8 mouse cellular contexts compared by ENCODE assay signal in the genomic region with DNA sequence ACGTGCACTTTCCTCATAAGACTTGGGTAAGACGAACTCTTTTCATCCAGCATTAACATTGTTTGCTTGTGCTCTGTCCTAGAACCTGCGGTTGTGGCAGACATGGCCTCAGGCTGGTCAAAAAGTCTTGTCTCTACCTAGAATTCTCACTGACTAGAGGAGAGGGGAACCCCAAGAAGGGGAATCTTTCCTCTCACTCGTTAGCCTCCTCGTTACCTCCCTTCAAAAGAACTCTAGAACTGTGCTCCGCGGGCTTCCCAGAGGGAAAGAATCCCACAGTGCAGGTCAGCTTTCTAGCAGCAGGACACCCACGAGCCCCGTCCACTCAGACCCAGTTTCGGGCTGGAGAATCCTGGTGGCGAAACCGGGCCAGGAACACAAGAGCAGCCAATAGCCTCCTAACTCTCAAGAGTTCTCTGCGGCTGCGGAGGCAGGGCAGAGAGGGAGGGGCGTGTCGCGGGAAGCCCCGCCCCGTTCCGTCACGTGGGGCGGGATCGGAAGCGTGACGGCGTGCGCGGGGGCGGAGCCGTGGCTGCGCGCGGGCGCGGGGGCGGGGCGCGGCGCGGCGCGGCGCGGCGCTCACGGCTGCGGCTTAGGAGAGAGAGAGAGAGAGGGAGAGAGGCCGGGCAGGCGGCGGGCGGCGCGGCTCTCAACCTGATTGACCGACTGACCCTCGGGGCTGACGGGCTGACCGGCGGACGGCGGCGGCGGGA. TPM values are rescaled to one million over a fixed set of nuclear protein-coding genes. Genes with fewer than 3 reads are reported as not detected.
A peak's percentile ranks its signal among the peaks of the same experiment; 100 is the strongest.
DNase-seq lines count a peak whose midpoint lies in the region; ATAC-seq and TF ChIP-seq lines count a peak whose summit lies in the region.

A gene (plus strand): TSS at position 553 of the 713 bp plus-strand sequence.

- peak; percentile 76 for DNase-seq in CH12.LX (ENCODE audit: extremely low read depth)
- DNase-seq in c-Kit-positive CD71-positive TER-119-negative erythroid progenitor cells, embryonic 14.5 days (ENCODE audit: low read depth) = peak; percentile 66
- peak; percentile 96 for DNase-seq in forebrain, embryonic 11.5 days (ENCODE audit: low spot score)
- DNase-seq in kidney, postnatal 36 days = peak; percentile 94 to 97
- peak; percentile 64 for DNase-seq in telencephalon, adult 2 months (ENCODE audit: low read depth, low spot score)

- peaks cover 0 to 6% of the 10 kb centered on the region in 2 experiments for H3K36me3 ChIP-seq in CH12.LX (replicated peaks in 1 of 2; ENCODE audit: control insufficient read depth in 1 of 2, insufficient read depth in 1 of 2, low read length in 1 of 2)
- no peaks in the 10 kb centered on the region for H3K36me3 ChIP-seq in forebrain, embryonic 11.5 days (ENCODE audit: control insufficient read depth, insufficient read depth, low read length)
- H3K36me3 ChIP-seq in heart, embryonic 16.5 days (ENCODE audit: control insufficient read depth, insufficient read depth) = no peaks in the 10 kb centered on the region
- H3K36me3 ChIP-seq in liver, embryonic 15.5 days (replicated peaks) = no peaks in the 10 kb centered on the region
- no peaks in the 10 kb centered on the region for H3K36me3 ChIP-seq in neural tube, embryonic 12.5 days

- no peaks in the 10 kb centered on the region for H3K27me3 ChIP-seq in CH12.LX (replicated peaks)
- no peaks in the 10 kb centered on the region for H3K27me3 ChIP-seq in forebrain, embryonic 11.5 days (ENCODE audit: control insufficient read depth, insufficient read depth, low read length)
- no peaks in the 10 kb centered on the region for H3K27me3 ChIP-seq in heart, embryonic 16.5 days (ENCODE audit: control insufficient read depth, insufficient read depth, low read length)
- peaks cover 22% of the 10 kb centered on the region for H3K27me3 ChIP-seq in liver, embryonic 15.5 days
- no peaks in the 10 kb centered on the region for H3K27me3 ChIP-seq in neural tube, embryonic 12.5 days (replicated peaks)

- H3K79me2 ChIP-seq in CH12.LX (replicated peaks; ENCODE audit: control insufficient read depth, extremely low read depth, insufficient read depth, poor library complexity, severe bottlenecking) = peaks cover 33% of the 10 kb centered on the region

- H3K4me3 ChIP-seq in CH12.LX (replicated peaks in 1 of 3; ENCODE audit: low read depth in 2 of 3, low read length in 2 of 3, poor library complexity in 1 of 3) = peak within 1 kb of the TSS; percentile 83 to 97 (median 91)
- H3K4me3 ChIP-seq in forebrain, embryonic 11.5 days (ENCODE audit: low read depth, low read length) = peak within 1 kb of the TSS; percentile 89
- peak within 1 kb of the TSS; percentile 90 for H3K4me3 ChIP-seq in heart, embryonic 16.5 days (ENCODE audit: low read length)
- H3K4me3 ChIP-seq in liver, embryonic 15.5 days (replicated peaks) = peak within 1 kb of the TSS; percentile 74
- peak within 1 kb of the TSS; percentile 90 for H3K4me3 ChIP-seq in neural tube, embryonic 12.5 days

- 0 out of 2 replicates have a peak within 1 kb of the TSS, but pooled peaks have one; percentile 5 for H3K27ac ChIP-seq in CH12.LX (ENCODE audit: insufficient read depth, low read depth)
- H3K27ac ChIP-seq in forebrain, embryonic 11.5 days (ENCODE audit: low read depth, low read length) = peak within 1 kb of the TSS; percentile 67
- peak within 1 kb of the TSS; percentile 87 for H3K27ac ChIP-seq in heart, embryonic 16.5 days (ENCODE audit: low read length)
- H3K27ac ChIP-seq in liver, embryonic 15.5 days (replicated peaks) = peak within 1 kb of the TSS; percentile 69
- H3K27ac ChIP-seq in neural tube, embryonic 12.5 days = peak within 1 kb of the TSS; percentile 82

- TF ChIP-seq EP300 in CH12.LX (IDR thresholded peaks at IDR 0.05; ENCODE audit: low read length) = no peak

- H3K9me3 ChIP-seq in CH12.LX (replicated peaks; ENCODE audit: low read length) = no peaks in the 10 kb centered on the region
- H3K9me3 ChIP-seq in forebrain, embryonic 11.5 days (ENCODE audit: control insufficient read depth, low read length) = no peaks in the 10 kb centered on the region
- no peaks in the 10 kb centered on the region; the same call in 1 of the 2 replicates for H3K9me3 ChIP-seq in heart, embryonic 16.5 days (replicated peaks; ENCODE audit: control insufficient read depth, low read length)
- H3K9me3 ChIP-seq in liver, embryonic 15.5 days (replicated peaks) = no peaks in the 10 kb centered on the region
- H3K9me3 ChIP-seq in neural tube, embryonic 12.5 days = no peaks in the 10 kb centered on the region

- H3K9ac ChIP-seq in CH12.LX (ENCODE audit: insufficient read depth, low read depth) = peak within 1 kb of the TSS; percentile 89
- peak within 1 kb of the TSS; percentile 88 for H3K9ac ChIP-seq in forebrain, embryonic 11.5 days (ENCODE audit: low read length)
- peak within 1 kb of the TSS; percentile 94 for H3K9ac ChIP-seq in heart, embryonic 16.5 days (ENCODE audit: low read length)
- peak within 1 kb of the TSS; percentile 75 for H3K9ac ChIP-seq in liver, embryonic 15.5 days
- peak within 1 kb of the TSS; percentile 95 for H3K9ac ChIP-seq in neural tube, embryonic 12.5 days

- no peak for TF ChIP-seq RAD21 in CH12.LX (IDR thresholded peaks at IDR 0.05; ENCODE audit: low read depth, low read length)

- WGBS in forebrain, embryonic 11.5 days = 1% methylated on average over 51 of the region's 62 CpGs
- 1% methylated on average over 60 of the region's 62 CpGs for WGBS in heart, embryonic 16.5 days
- WGBS in liver, embryonic 15.5 days (ENCODE audit: insufficient replicate concordance) = 2% methylated on average over 58 of the region's 62 CpGs
- WGBS in neural tube, embryonic 12.5 days = 2% methylated on average over 56 of the region's 62 CpGs

- peak within 1 kb of the TSS; percentile 93 for H3K4me2 ChIP-seq in CH12.LX (ENCODE audit: insufficient read depth, low read depth, poor library complexity, severe bottlenecking)
- peak within 1 kb of the TSS; percentile 70 for H3K4me2 ChIP-seq in forebrain, embryonic 11.5 days (ENCODE audit: low read depth, low read length, severe bottlenecking)
- H3K4me2 ChIP-seq in heart, embryonic 16.5 days (ENCODE audit: low read depth, low read length) = peak within 1 kb of the TSS; percentile 93
- H3K4me2 ChIP-seq in liver, embryonic 15.5 days = peak within 1 kb of the TSS; percentile 96
- H3K4me2 ChIP-seq in neural tube, embryonic 12.5 days (replicated peaks) = peak within 1 kb of the TSS; percentile 73

- dilution Hi-C loops in CH12.LX (cut with MboI; ENCODE audit: extremely low pct_ligation_motif_present, extremely low pct_unique_long_range_greater_than_20kb, low sequenced_read_pairs) = no loop called here

- TF ChIP-seq POLR2A in CH12.LX (IDR thresholded peaks at IDR 0.05; ENCODE audit: low read depth, low read length) = peak; percentile 81

- peak; percentile 94 for ATAC-seq in forebrain, embryonic 11.5 days (replicated peaks; ENCODE audit: low FRiP score)
- ATAC-seq in heart, embryonic 16.5 days (replicated peaks; ENCODE audit: extremely low read depth, insufficient read depth, low FRiP score) = peak; percentile 94
- ATAC-seq in liver, embryonic 15.5 days (ENCODE audit: insufficient read depth) = peak; percentile 91
- peak; percentile 96 for ATAC-seq in neural tube, embryonic 12.5 days (ENCODE audit: low FRiP score, low read depth)

- no peak for TF ChIP-seq CTCF in CH12.LX (conservative IDR thresholded peaks at IDR 0.05 in 1 of 2, IDR thresholded peaks at IDR 0.05 in 1 of 2; ENCODE audit: low read depth in 2 of 2, low read length in 2 of 2)

- peaks cover 3 to 30% of the 10 kb centered on the region in 2 experiments; a peak in 3 of 4 replicates for H3K4me1 ChIP-seq in CH12.LX (ENCODE audit: control insufficient read depth in 1 of 2, insufficient read depth in 2 of 2)
- no peaks in the 10 kb centered on the region for H3K4me1 ChIP-seq in forebrain, embryonic 11.5 days (replicated peaks; ENCODE audit: control insufficient read depth, insufficient read depth, low read length)
- peaks cover 29% of the 10 kb centered on the region for H3K4me1 ChIP-seq in heart, embryonic 16.5 days (ENCODE audit: control insufficient read depth, insufficient read depth, low read length)
- peaks cover 37% of the 10 kb centered on the region for H3K4me1 ChIP-seq in liver, embryonic 15.5 days (replicated peaks)
- H3K4me1 ChIP-seq in neural tube, embryonic 12.5 days = peaks cover 16% of the 10 kb centered on the region

- in situ Hi-C loops in CH12.LX (cut with MboI; ENCODE audit: low pct_ligation_motif_present, low pct_unique_long_range_greater_than_20kb, low sequenced_read_pairs) = no loop called here

TF ChIP-seq in CH12.LX, 34 proteins besides CTCF, POLR2A, EP300 and RAD21 (continues in another document):
- no peak for TF ChIP-seq CHD1 (IDR thresholded peaks at IDR 0.05; ENCODE audit: low read depth, low read length)
- TF ChIP-seq ELF1 (IDR thresholded peaks at IDR 0.05; ENCODE audit: low read depth, low read length) = no peak
- TF ChIP-seq ZC3H11A (IDR thresholded peaks at IDR 0.05; ENCODE audit: low read depth, low read length) = no peak
- TF ChIP-seq GABPA (IDR thresholded peaks at IDR 0.05; ENCODE audit: insufficient replicate concordance, low read depth, low read length) = no peak
- no peak; the same call in 1 of the 2 replicates for TF ChIP-seq SIN3A (IDR thresholded peaks at IDR 0.05; ENCODE audit: low read length)
- TF ChIP-seq PAX5 (IDR thresholded peaks at IDR 0.05; ENCODE audit: low read length) = no peak
- no peak for TF ChIP-seq POLR2AphosphoS2 (IDR thresholded peaks at IDR 0.05; ENCODE audit: low read depth, low read length)
- TF ChIP-seq RCOR1 (conservative IDR thresholded peaks at IDR 0.05; ENCODE audit: low read depth, low read length) = no peak
- TF ChIP-seq ETS1 (conservative IDR thresholded peaks at IDR 0.05; ENCODE audit: low read depth, low read length) = no peak
- TF ChIP-seq MAX (IDR thresholded peaks at IDR 0.05; ENCODE audit: low read length) = peak; percentile 62; the same call in 1 of the 2 replicates
- peak; percentile 9; the same call in 1 of the 2 replicates for TF ChIP-seq NELFE (IDR thresholded peaks at IDR 0.05; ENCODE audit: low read depth, low read length)
- peak; percentile 72 for TF ChIP-seq USF2 (conservative IDR thresholded peaks at IDR 0.05; ENCODE audit: low read depth, low read length)
- TF ChIP-seq NRF1 (IDR thresholded peaks at IDR 0.05; ENCODE audit: low read depth, low read length) = peak; percentile 81
- no peak for TF ChIP-seq ZNF384 (IDR thresholded peaks at IDR 0.05; ENCODE audit: low read depth, low read length)
- no peak for TF ChIP-seq ZKSCAN1 (IDR thresholded peaks at IDR 0.05; ENCODE audit: borderline replicate concordance, low read depth, low read length)

RNA-seq across cellular contexts. Expression of the gene that starts here (rescaled TPM):
- total RNA-seq in CH12.LX (2012; rRNA removed) = 38.2 and 43.7 TPM in 2 replicates
- 75.6 and 75.9 TPM in 2 replicates for total RNA-seq in CH12.LX (2014; rRNA removed)
- 58.6 and 60.1 TPM in 2 replicates for polyA plus RNA-seq in CH12.LX (2012; ENCODE audit: insufficient read length, low read depth)
- polyA plus RNA-seq in forebrain, embryonic 11.5 days (2014; fragmentation: Nextera tagmentation; extraction: Ambion mirVana) = 48.1 and 49.3 TPM in 2 replicates
- polyA plus RNA-seq in heart, embryonic 16.5 days (2015; fragmentation: Nextera tagmentation; extraction: Ambion mirVana) = 12.4 and 12.7 TPM in 2 replicates
- 4.4 and 5.8 TPM in 2 replicates for polyA plus RNA-seq in liver, embryonic 15.5 days (2015; fragmentation: Nextera tagmentation; extraction: Ambion mirVana)
- polyA plus RNA-seq in neural tube, embryonic 12.5 days (2016; fragmentation: Nextera tagmentation; extraction: Ambion mirVana) = 47.5 and 52.6 TPM in 2 replicates

Comparison
In these comparisons a context has a peak if more than half of its experiments do, and no peak if none do; other contexts are left out.
1. Peak in every context shown above with its lines: DNase-seq, ATAC-seq, H3K4me3 ChIP-seq and H3K27ac ChIP-seq.
2. H3K27ac ChIP-seq: peak in every context shown above with its lines; median percentile 87 in heart, embryonic 16.5 days; 82 in neural tube, embryonic 12.5 days; 69 in liver, embryonic 15.5 days; 67 in forebrain, embryonic 11.5 days; 5 in CH12.LX.